In genomic region chr2:72382662-72383061, GRCm38 (mm10) we compare ENCODE assay signal across 21 mouse cellular contexts.
DNase-seq lines count a peak whose midpoint lies in the region; ATAC-seq and TF ChIP-seq lines count a peak whose summit lies in the region.
"Had no signal": no experiment of that assay in that cellular context is flagged by ENCODE, and none has a peak within 500 bp of the region (broad histone marks: within the 10 kb centered on the region; RNA-seq: fewer than 3 reads in every experiment).

No protein-coding gene starts in this region.

- 48% methylated on average over 6 of the region's 6 CpGs for WGBS in heart, adult 2 months
- WGBS in heart, embryonic 10.5 days, result 73% methylated on average over 6 of the region's 6 CpGs
- WGBS in stomach, embryonic 16.5 days, result 71% methylated on average over 6 of the region's 6 CpGs
- 65% methylated on average over 6 of the region's 6 CpGs for WGBS in stomach, postnatal 0 days

- no peak overlapping the region for H3K4me2 ChIP-seq in stomach, embryonic 16.5 days (ENCODE audit: low read depth, low read length)
- H3K4me2 ChIP-seq in stomach, postnatal 0 days (replicated peaks; ENCODE audit: low read depth), result no peak overlapping the region
- H3K4me2 ChIP-seq: embryonic facial prominence, embryonic 12.5 days; forebrain, embryonic 13.5 days; midbrain, embryonic 13.5 days; neural tube, embryonic 12.5 days had no signal

- H3K36me3 ChIP-seq in heart, adult 2 months (ENCODE audit: control insufficient read depth, insufficient read depth, low read length), result peaks cover 9% of the 10 kb centered on the region
- peaks cover 46% of the 10 kb centered on the region for H3K36me3 ChIP-seq in heart, embryonic 10.5 days
- no peaks in the 10 kb centered on the region for H3K36me3 ChIP-seq in stomach, embryonic 16.5 days (ENCODE audit: control insufficient read depth, insufficient read depth, low read length)
- 0 out of 2 replicates have a peak, but pooled peaks cover 7% of the 10 kb centered on the region for H3K36me3 ChIP-seq in stomach, postnatal 0 days (ENCODE audit: control insufficient read depth, insufficient read depth, low read length)
- H3K36me3 ChIP-seq: embryonic facial prominence, embryonic 12.5 days; neural tube, embryonic 12.5 days had no signal

- no peak overlapping the region for H3K4me3 ChIP-seq in heart, adult 2 months
- H3K4me3 ChIP-seq in heart, embryonic 10.5 days, result no peak overlapping the region
- H3K4me3 ChIP-seq in layer of hippocampus, adult 2 months, result no peak overlapping the region
- no peak overlapping the region for H3K4me3 ChIP-seq in stomach, embryonic 16.5 days (replicated peaks; ENCODE audit: low read length)
- no peak overlapping the region for H3K4me3 ChIP-seq in stomach, postnatal 0 days (ENCODE audit: low read depth, low read length)
- H3K4me3 ChIP-seq: embryonic facial prominence, embryonic 12.5 days; erythroblast, embryonic 14.5 days; forebrain, embryonic 13.5 days; limb, embryonic 10.5 days; midbrain, embryonic 13.5 days; neural tube, embryonic 12.5 days had no signal

- intact Hi-C loops in heart, adult 2 months (cut with DNase I), result no loop called here

- H3K4me1 ChIP-seq in heart, adult 2 months (ENCODE audit: control insufficient read depth, insufficient read depth, low read length), result peaks cover 6% of the 10 kb centered on the region
- no peaks in the 10 kb centered on the region for H3K4me1 ChIP-seq in heart, embryonic 10.5 days
- H3K4me1 ChIP-seq in stomach, embryonic 16.5 days (ENCODE audit: control insufficient read depth, insufficient read depth, low read length), result 0 out of 2 replicates have a peak, but pooled peaks cover 7% of the 10 kb centered on the region
- H3K4me1 ChIP-seq in stomach, postnatal 0 days (replicated peaks; ENCODE audit: control insufficient read depth, insufficient read depth), result no peaks in the 10 kb centered on the region
- H3K4me1 ChIP-seq: embryonic facial prominence, embryonic 12.5 days; forebrain, embryonic 13.5 days; midbrain, embryonic 13.5 days; neural tube, embryonic 12.5 days had no signal

- no peak overlapping the region; the same call in 1 of the 2 replicates for H3K9ac ChIP-seq in heart, adult 2 months (ENCODE audit: low read depth, low read length)
- no peak overlapping the region for H3K9ac ChIP-seq in stomach, embryonic 16.5 days (ENCODE audit: low read length)
- H3K9ac ChIP-seq in stomach, postnatal 0 days (ENCODE audit: low read length), result no peak overlapping the region
- H3K9ac ChIP-seq: embryonic facial prominence, embryonic 12.5 days; forebrain, embryonic 13.5 days; liver, postnatal 0 days; midbrain, embryonic 13.5 days; neural tube, embryonic 12.5 days had no signal

- TF ChIP-seq EP300 in heart, adult 2 months (IDR thresholded peaks at IDR 0.05; ENCODE audit: insufficient read depth, low read depth, low read length), result no peak
- no peak for TF ChIP-seq EP300 in stomach, postnatal 0 days (optimal IDR thresholded peaks at IDR 0.05)

- no peaks in the 10 kb centered on the region for H3K9me3 ChIP-seq in heart, embryonic 10.5 days
- H3K9me3 ChIP-seq in stomach, embryonic 16.5 days (replicated peaks; ENCODE audit: control insufficient read depth, low read length), result no peaks in the 10 kb centered on the region
- no peaks in the 10 kb centered on the region for H3K9me3 ChIP-seq in stomach, postnatal 0 days (ENCODE audit: control insufficient read depth, low read length)
- H3K9me3 ChIP-seq: embryonic facial prominence, embryonic 12.5 days; forebrain, embryonic 13.5 days; limb, embryonic 10.5 days; midbrain, embryonic 13.5 days; neural tube, embryonic 12.5 days had no signal

- DNase-seq in heart, adult 2 months, result no peak
- no peak for DNase-seq in heart, embryonic 10.5 days (ENCODE audit: low spot score)
- peak; percentile 21 to 40 for DNase-seq in layer of hippocampus, adult 2 months (ENCODE audit: low spot score in 2 of 2)
- DNase-seq in layer of hippocampus, postnatal 10 days (ENCODE audit: low spot score in 2 of 2), result no peak
- DNase-seq in stomach, postnatal 0 days (ENCODE audit: low spot score), result no peak
- no peak for DNase-seq in thymus, postnatal 36 days
- DNase-seq: adrenal gland, postnatal 14 days; cerebellum, adult 11 months; cerebellum, postnatal 10 days; kidney, adult 11 months; liver, postnatal 0 days; lung, postnatal 10 days had no signal

- no peak for ATAC-seq in stomach, embryonic 16.5 days (ENCODE audit: insufficient read depth, low FRiP score)
- ATAC-seq in stomach, postnatal 0 days (ENCODE audit: low FRiP score, low TSS enrichment), result no peak
- ATAC-seq: forebrain, embryonic 13.5 days; liver, postnatal 0 days; midbrain, embryonic 13.5 days had no signal

- no peaks in the 10 kb centered on the region for H3K79me2 ChIP-seq in heart, adult 2 months (replicated peaks; ENCODE audit: control insufficient read depth, insufficient read depth, low read length)

- no peak for TF ChIP-seq POLR2A in heart, adult 2 months (IDR thresholded peaks at IDR 0.05; ENCODE audit: insufficient read depth, low read depth, low read length)

- no peak for TF ChIP-seq CTCF in heart, adult 2 months (IDR thresholded peaks at IDR 0.05)
- no peak for TF ChIP-seq CTCF in layer of hippocampus, adult 2 months (conservative IDR thresholded peaks at IDR 0.05)
- no peak for TF ChIP-seq CTCF in stomach, postnatal 0 days (IDR thresholded peaks at IDR 0.05; ENCODE audit: low read depth)

- no peaks in the 10 kb centered on the region for H3K27me3 ChIP-seq in heart, adult 2 months (ENCODE audit: control insufficient read depth, insufficient read depth, low read length)
- H3K27me3 ChIP-seq in heart, embryonic 10.5 days (ENCODE audit: insufficient read depth, poor library complexity, severe bottlenecking), result no peaks in the 10 kb centered on the region
- no peaks in the 10 kb centered on the region for H3K27me3 ChIP-seq in stomach, embryonic 16.5 days (ENCODE audit: control insufficient read depth, insufficient read depth, low read length)
- H3K27me3 ChIP-seq in stomach, postnatal 0 days (ENCODE audit: control insufficient read depth, insufficient read depth, low read length), result no peaks in the 10 kb centered on the region
- H3K27me3 ChIP-seq: CH12.LX; embryonic facial prominence, embryonic 12.5 days; forebrain, embryonic 13.5 days; midbrain, embryonic 13.5 days; neural tube, embryonic 12.5 days had no signal

- H3K27ac ChIP-seq in heart, adult 2 months, result peak overlapping the region; percentile 34
- H3K27ac ChIP-seq in heart, embryonic 10.5 days, result no peak overlapping the region
- no peak overlapping the region; the same call in 1 of the 2 replicates for H3K27ac ChIP-seq in layer of hippocampus, adult 2 months
- 0 out of 2 replicates have a peak overlapping the region, but pooled peaks have one; percentile 3 for H3K27ac ChIP-seq in stomach, embryonic 16.5 days (ENCODE audit: low read length)
- H3K27ac ChIP-seq in stomach, postnatal 0 days (replicated peaks), result no peak overlapping the region
- H3K27ac ChIP-seq: embryonic facial prominence, embryonic 12.5 days; forebrain, embryonic 13.5 days; kidney, postnatal 0 days; limb, embryonic 10.5 days; midbrain, embryonic 13.5 days; neural tube, embryonic 12.5 days had no signal

Comparison
In these comparisons a context has a peak if more than half of its experiments do, and no peak if none do; other contexts are left out.
1. DNase-seq: peak in layer of hippocampus, adult 2 months (2 of 2); none in heart, adult 2 months (0 of 2), heart, embryonic 10.5 days (single experiment), layer of hippocampus, postnatal 10 days (0 of 2), stomach, postnatal 0 days (single experiment) and thymus, postnatal 36 days (0 of 2).
2. H3K27ac ChIP-seq: peak in heart, adult 2 months (single experiment) and stomach, embryonic 16.5 days (single experiment); none in heart, embryonic 10.5 days (single experiment), layer of hippocampus, adult 2 months (single experiment) and stomach, postnatal 0 days (single experiment).